Mouse (Mus musculus): Measurements from ENCODE around the gene Smim4. TPM values are rescaled to one million over a fixed set of nuclear protein-coding genes. Genes with fewer than 3 reads are reported as not detected.

Smim4 gene
- 5.6 TPM for polyA plus RNA-seq (2014; fragmentation: Illumina TruSeq; extraction: RNeasy Lipid Tissue Mini Kit (QIAGEN cat#74804); ENCODE audit: low replicate concordance)

GRCm38 (mm10) chr14:31128826-31129219 is at the start of gene Smim4:
Gene Smim4, minus strand, starts transcription at chr14:31128956.

GRCm38 (mm10) chr14:31168425-31168824 is 39.7 kb upstream of the Smim4 start, which contains the start of gene Stab1:
Gene Stab1, minus strand, starts transcription at chr14:31168641.

GRCm38 (mm10) chr14:31130236-31131220 is 1.8 kb upstream of the Smim4 start, which contains the start of gene Nt5dc2:
Gene Nt5dc2, plus strand, starts transcription at chr14:31131053.

Other genes starting within 250 kb of the Smim4 start
- gene Mustn1, start 249.8 kb downstream of the Smim4 start, polyA plus RNA-seq (2014; fragmentation: Illumina TruSeq; extraction: RNeasy Lipid Tissue Mini Kit (QIAGEN cat#74804); ENCODE audit: low replicate concordance): 1.3 TPM
- gene Itih4, start 242.5 kb downstream of the Smim4 start, polyA plus RNA-seq (2014; fragmentation: Illumina TruSeq; extraction: RNeasy Lipid Tissue Mini Kit (QIAGEN cat#74804); ENCODE audit: low replicate concordance): not detected
- 0.45 TPM for gene Itih3, start 205.2 kb downstream of the Smim4 start, polyA plus RNA-seq (2014; fragmentation: Illumina TruSeq; extraction: RNeasy Lipid Tissue Mini Kit (QIAGEN cat#74804); ENCODE audit: low replicate concordance)
- not detected for gene Itih1, start 185.7 kb downstream of the Smim4 start, polyA plus RNA-seq (2014; fragmentation: Illumina TruSeq; extraction: RNeasy Lipid Tissue Mini Kit (QIAGEN cat#74804); ENCODE audit: low replicate concordance)
- 9.8 TPM for gene Nek4, start 177.6 kb downstream of the Smim4 start, polyA plus RNA-seq (2014; fragmentation: Illumina TruSeq; extraction: RNeasy Lipid Tissue Mini Kit (QIAGEN cat#74804); ENCODE audit: low replicate concordance)
- 53.7 TPM for gene Glt8d1, start 127.6 kb downstream of the Smim4 start, polyA plus RNA-seq (2014; fragmentation: Illumina TruSeq; extraction: RNeasy Lipid Tissue Mini Kit (QIAGEN cat#74804); ENCODE audit: low replicate concordance)
- 306 TPM for gene Spcs1, start 127.3 kb downstream of the Smim4 start, polyA plus RNA-seq (2014; fragmentation: Illumina TruSeq; extraction: RNeasy Lipid Tissue Mini Kit (QIAGEN cat#74804); ENCODE audit: low replicate concordance)
- 44.3 TPM for gene Pbrm1, start 109.8 kb downstream of the Smim4 start, polyA plus RNA-seq (2014; fragmentation: Illumina TruSeq; extraction: RNeasy Lipid Tissue Mini Kit (QIAGEN cat#74804); ENCODE audit: low replicate concordance)
- 103 TPM for gene Gnl3, start 109.8 kb downstream of the Smim4 start, polyA plus RNA-seq (2014; fragmentation: Illumina TruSeq; extraction: RNeasy Lipid Tissue Mini Kit (QIAGEN cat#74804); ENCODE audit: low replicate concordance)
- not detected for gene Nt5dc2, start 2.1 kb upstream of the Smim4 start, polyA plus RNA-seq (2014; fragmentation: Illumina TruSeq; extraction: RNeasy Lipid Tissue Mini Kit (QIAGEN cat#74804); ENCODE audit: low replicate concordance)
- gene Stab1, start 39.7 kb upstream of the Smim4 start, polyA plus RNA-seq (2014; fragmentation: Illumina TruSeq; extraction: RNeasy Lipid Tissue Mini Kit (QIAGEN cat#74804); ENCODE audit: low replicate concordance): 0.26 TPM
- not detected for gene Tnnc1, start 79.4 kb upstream of the Smim4 start, polyA plus RNA-seq (2014; fragmentation: Illumina TruSeq; extraction: RNeasy Lipid Tissue Mini Kit (QIAGEN cat#74804); ENCODE audit: low replicate concordance)
- gene Nisch, start 88.0 kb upstream of the Smim4 start, polyA plus RNA-seq (2014; fragmentation: Illumina TruSeq; extraction: RNeasy Lipid Tissue Mini Kit (QIAGEN cat#74804); ENCODE audit: low replicate concordance): 30.9 TPM
- gene Sema3g, start 88.9 kb upstream of the Smim4 start, polyA plus RNA-seq (2014; fragmentation: Illumina TruSeq; extraction: RNeasy Lipid Tissue Mini Kit (QIAGEN cat#74804); ENCODE audit: low replicate concordance): 0.19 TPM
- 6.1 TPM for gene Phf7, start 122.4 kb upstream of the Smim4 start, polyA plus RNA-seq (2014; fragmentation: Illumina TruSeq; extraction: RNeasy Lipid Tissue Mini Kit (QIAGEN cat#74804); ENCODE audit: low replicate concordance)
- gene Bap1, start 122.5 kb upstream of the Smim4 start, polyA plus RNA-seq (2014; fragmentation: Illumina TruSeq; extraction: RNeasy Lipid Tissue Mini Kit (QIAGEN cat#74804); ENCODE audit: low replicate concordance): 1.7 TPM
- gene Dnah1, start 194.9 kb upstream of the Smim4 start, polyA plus RNA-seq (2014; fragmentation: Illumina TruSeq; extraction: RNeasy Lipid Tissue Mini Kit (QIAGEN cat#74804); ENCODE audit: low replicate concordance): not detected
- 114 TPM for gene Capn7, start 207.7 kb upstream of the Smim4 start, polyA plus RNA-seq (2014; fragmentation: Illumina TruSeq; extraction: RNeasy Lipid Tissue Mini Kit (QIAGEN cat#74804); ENCODE audit: low replicate concordance)

Measured in small intestine, adult 10 weeks (tissue).